Mouse (Mus musculus) spleen, adult 2 months (tissue): ENCODE results near the gene Arhgdig. TPM values are rescaled to one million over a fixed set of nuclear protein-coding genes. Genes with fewer than 3 reads are reported as not detected.
"Not testable (repeated sequence)": the region's sequence is repeated elsewhere in the genome, so short reads cannot be mapped to it uniquely, and the experiment has no call there.

Experiments
- DNase-seq, 2 experiments: peaks; one replicate each; pipeline versions ENCODE4 v3.0.0 to v3.0.0-alpha.2; 2012 to 2021; ENCODE audit warnings: low spot score in 2 of 2, low read depth in 1 of 2
- H3K27ac ChIP-seq: fragments of 200-500 bp; 2 replicates; pipeline ENCODE4 v1.5.1; 2012; ENCODE audit warnings: low read length, inconsistent platforms; ENCODE audit not compliant: insufficient read depth
- H3K27me3 ChIP-seq: fragments of 200-500 bp; 2 replicates; pipeline ENCODE4 v1.6.1; 2012; ENCODE audit warnings: mild to moderate bottlenecking, moderate library complexity, low read length, inconsistent platforms; ENCODE audit not compliant: control insufficient read depth, insufficient read depth
- H3K36me3 ChIP-seq: fragments of 200-500 bp; 2 replicates; pipeline ENCODE4 v1.6.1; 2012; ENCODE audit warnings: mild to moderate bottlenecking, low read length, inconsistent platforms; ENCODE audit not compliant: control insufficient read depth, insufficient read depth
- H3K4me1 ChIP-seq: fragments of 200-500 bp; 2 replicates; pipeline ENCODE4 v1.6.1; 2011; ENCODE audit warnings: inconsistent platforms; ENCODE audit not compliant: control insufficient read depth, insufficient read depth, insufficient read length
- H3K4me3 ChIP-seq: fragments of 200-500 bp; 2 replicates; pipeline ENCODE4 v1.5.1; 2011; ENCODE audit warnings: mild to moderate bottlenecking, inconsistent platforms; ENCODE audit not compliant: insufficient read depth, insufficient read length; ENCODE audit errors: extremely low read depth
- CTCF ChIP-seq: fragments of 200-500 bp; IDR thresholded peaks from 2 replicates; pipeline ENCODE4 v1.5.1; 2011; ENCODE audit warnings: mild to moderate bottlenecking, inconsistent platforms; ENCODE audit not compliant: insufficient read depth, insufficient read length, insufficient replicate concordance; ENCODE audit errors: extremely low read depth
- POLR2A ChIP-seq: fragments of 200-500 bp; IDR thresholded peaks from 2 replicates; pipeline ENCODE4 v1.6.1; 2011; ENCODE audit warnings: low read depth, low read length, inconsistent platforms
- WGBS: fragments of 180-500 bp; shearing (Covaris S2); methylation state at CpG from one replicate; pipeline ENCODE4 v1.1.7; 2018; 5-methylcytosine and 5-hydroxymethylcytosine counted together
- polyA plus RNA-seq: library from polyadenylated mRNA; depleted of rRNA; stranded (reverse); fragments of >200 nt; gene quantifications from 2 replicates; pipeline ENCODE4 v1.2.3, GENCODE M21; 2012

The Arhgdig gene
- polyA plus RNA-seq, 1 experiment = 7.7 TPM

DNA sequence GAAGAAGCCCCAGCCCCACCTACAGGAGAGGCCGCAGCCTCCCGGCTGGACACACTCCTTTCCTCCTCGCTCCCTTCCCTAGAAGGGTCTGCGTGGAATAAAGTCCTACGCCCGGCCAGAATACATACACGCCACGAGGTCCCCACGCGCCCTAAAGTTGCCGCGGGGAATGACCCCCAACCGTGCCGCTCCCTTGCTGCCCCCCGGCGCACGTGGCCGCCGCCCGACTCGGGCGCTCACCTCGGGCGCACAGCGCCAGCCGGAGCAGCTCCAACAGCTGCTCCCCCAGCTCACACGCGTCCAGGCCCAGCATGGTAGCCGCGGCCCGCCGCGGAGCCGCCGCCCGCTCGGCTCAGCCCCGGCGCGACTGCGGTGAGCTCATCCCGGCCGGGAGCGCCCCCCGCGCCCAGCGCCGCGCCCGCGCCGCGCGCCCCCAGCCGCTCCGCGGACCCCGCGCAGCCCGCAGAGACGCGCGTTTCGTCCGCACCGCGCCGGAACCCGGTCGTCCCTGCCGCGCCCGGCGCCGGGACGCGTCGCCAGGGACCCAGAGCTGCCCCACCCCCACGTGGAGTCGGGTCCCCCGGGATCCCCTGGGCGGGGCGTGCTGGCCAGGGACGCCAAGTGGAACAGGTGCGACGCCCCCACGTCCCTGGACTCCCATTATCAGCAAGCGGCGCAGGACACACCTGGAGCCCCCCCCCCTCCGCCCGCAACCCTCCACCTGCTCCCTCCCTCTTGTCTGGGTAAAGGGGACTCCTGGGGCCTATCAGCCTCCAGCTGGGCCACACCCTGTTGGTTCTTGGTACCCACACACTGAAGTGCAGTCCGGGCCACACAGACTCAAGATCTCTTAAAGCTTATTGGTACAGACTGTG lies 6.5 kb downstream of the Arhgdig start:
- Histone ChIP-seq H3K4me1 (peaks cover 4% of the 10 kb centered on the region; the same call in 1 of the 2 replicates), H3K36me3 (peaks cover 3% of the 10 kb centered on the region; the same call in 1 of the 2 replicates), H3K4me3 (peak overlapping the region; percentile 21; the same call in 1 of the 2 replicates), H3K27ac (no peak overlapping the region), H3K27me3 (peaks cover 11% of the 10 kb centered on the region; the same call in 1 of the 2 replicates)
- no peak for DNase-seq
- WGBS = 2% methylated on average over 86 of the region's 92 CpGs
- TF ChIP-seq CTCF = no peak
- TF ChIP-seq POLR2A = no peak

DNA sequence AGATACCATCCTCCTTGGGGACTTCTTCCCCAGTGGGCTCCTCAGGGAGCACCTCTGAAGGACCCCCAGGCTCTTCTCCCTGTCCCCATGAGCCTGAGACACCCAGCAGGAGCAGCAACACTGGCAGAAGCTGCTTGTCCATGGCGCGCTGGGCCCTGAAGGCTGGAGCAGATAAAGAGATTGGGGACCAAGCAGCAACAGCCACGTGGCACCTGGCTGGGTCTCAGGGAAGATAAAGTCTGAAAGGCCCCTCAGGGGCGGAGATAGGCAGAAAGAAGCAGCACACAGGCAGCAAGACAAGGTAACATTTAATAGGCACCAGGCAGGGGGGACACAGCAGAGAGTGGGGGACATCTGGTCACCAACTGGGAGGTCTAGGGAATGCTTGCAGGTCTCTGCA lies 8.7 kb downstream of the Arhgdig start, which contains the start of gene Pdia2:
Gene Pdia2 (minus strand): TSS at position 196 of the 400 bp plus-strand sequence.
- 66% methylated on average over 4 of the region's 4 CpGs for WGBS
- Histone ChIP-seq H3K4me1 (peaks cover 4% of the 10 kb centered on the region; the same call in 1 of the 2 replicates), H3K27me3 (peaks cover 11% of the 10 kb centered on the region; the same call in 1 of the 2 replicates), H3K27ac (no peak within 1 kb of the TSS), H3K4me3 (no peak within 1 kb of the TSS), H3K36me3 (peaks cover 12% of the 10 kb centered on the region)
- TF ChIP-seq CTCF (no peak), POLR2A (no peak)
- DNase-seq = no peak

DNA sequence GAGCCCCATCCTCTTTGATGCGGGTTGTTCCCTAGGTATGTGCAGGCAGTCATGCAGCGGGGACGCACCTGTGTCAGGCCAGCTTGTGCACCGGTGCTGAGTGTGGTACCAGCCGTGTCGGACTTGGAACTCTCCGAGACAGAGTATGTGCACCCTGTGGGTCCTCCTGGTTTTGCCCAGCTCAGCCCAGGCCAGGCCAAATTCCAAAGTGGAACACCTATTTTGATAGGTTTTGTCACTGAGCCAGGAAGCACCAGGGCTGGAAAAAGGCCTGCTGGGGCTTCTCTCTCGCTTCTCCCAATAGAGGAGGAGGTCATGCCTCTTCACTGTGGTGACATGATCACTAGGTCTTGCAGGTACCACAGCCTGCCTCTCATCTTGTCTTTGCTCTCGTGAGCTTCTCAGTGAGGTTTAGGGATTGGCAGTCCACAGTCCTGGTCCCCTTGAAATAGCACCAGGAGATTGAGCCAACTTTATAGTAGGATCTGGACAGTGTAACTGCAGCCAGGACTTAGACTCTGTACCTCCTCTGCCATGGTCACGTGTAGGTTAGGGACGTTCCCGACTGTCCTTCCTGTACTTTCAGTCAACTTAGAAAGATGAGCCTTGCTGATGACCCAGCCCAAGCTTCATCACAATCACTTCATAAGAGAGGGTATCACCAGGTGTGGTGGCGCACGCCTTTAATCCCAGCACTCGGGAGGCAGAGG lies 14.9 kb downstream of the Arhgdig start:
- H3K27me3 ChIP-seq = no peaks in the 10 kb centered on the region
- 97% methylated on average over 15 of the region's 15 CpGs for WGBS
- TF ChIP-seq POLR2A = no peak
- TF ChIP-seq CTCF = no peak
- H3K4me1 ChIP-seq = no peaks in the 10 kb centered on the region
- no peak overlapping the region for H3K4me3 ChIP-seq
- H3K36me3 ChIP-seq = peaks cover 49% of the 10 kb centered on the region
- no peak overlapping the region for H3K27ac ChIP-seq
- DNase-seq = no peak

DNA sequence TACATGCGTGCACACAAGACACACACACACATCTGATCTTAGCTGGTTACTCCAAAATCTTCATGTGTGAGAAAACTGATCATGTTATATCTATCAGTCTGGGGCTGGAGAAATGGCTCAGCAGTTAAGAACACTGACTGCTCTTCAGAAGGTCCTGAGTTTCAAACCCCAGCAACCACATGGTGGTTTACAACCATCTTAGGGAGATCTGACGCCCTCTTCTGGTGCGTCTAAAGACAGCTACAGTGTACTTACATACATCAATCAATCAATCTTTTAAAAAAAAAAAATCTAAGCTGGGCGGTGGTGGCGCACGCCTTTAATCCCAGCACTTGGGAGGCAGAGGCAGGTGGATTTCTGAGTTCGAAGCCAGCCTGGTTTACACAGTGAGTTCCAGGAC lies 16.1 kb downstream of the Arhgdig start:
- WGBS = 88% methylated on average over 7 of the region's 7 CpGs
- H3K36me3 ChIP-seq = peaks cover 52% of the 10 kb centered on the region
- H3K27me3 ChIP-seq = not testable (repeated sequence)

DNA sequence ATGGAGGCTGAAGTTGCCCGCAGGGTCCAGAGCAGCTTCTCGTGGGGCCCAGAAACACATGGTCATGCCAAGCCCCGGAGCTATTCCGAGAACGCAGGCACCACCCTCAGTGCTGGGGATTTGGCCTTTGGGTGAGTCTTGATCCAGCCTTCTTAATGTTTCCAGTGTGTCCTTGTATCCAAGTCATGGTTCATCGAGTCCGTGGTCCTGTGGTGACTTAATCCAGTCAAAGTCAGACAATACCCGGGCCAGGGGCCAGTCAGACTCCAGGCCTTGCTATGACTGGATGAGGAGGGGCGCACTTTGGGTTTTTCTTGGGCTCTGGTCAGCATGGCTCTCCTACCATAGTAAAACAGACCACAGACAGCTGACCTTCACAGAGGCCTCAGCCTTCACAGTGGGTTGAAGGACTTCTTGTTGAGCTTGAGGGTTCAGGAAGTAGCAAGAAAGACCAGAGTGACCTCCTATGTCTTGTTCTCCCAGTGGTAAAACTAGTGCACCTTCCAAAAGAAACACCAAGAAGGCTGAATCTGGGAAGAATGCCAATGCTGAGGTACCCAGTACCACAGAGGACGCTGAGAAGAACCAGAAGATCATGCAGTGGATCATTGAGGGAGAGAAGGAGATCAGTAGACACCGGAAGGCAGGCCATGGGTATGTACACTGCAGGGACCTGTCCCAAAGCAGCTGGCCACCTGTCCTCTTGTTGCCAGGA lies 19.3 kb downstream of the Arhgdig start:
- no peak overlapping the region for H3K27ac ChIP-seq
- no peak for DNase-seq
- WGBS = 89% methylated on average over 11 of the region's 11 CpGs
- no peaks in the 10 kb centered on the region for H3K4me1 ChIP-seq
- no peak overlapping the region for H3K4me3 ChIP-seq
- H3K27me3 ChIP-seq = no peaks in the 10 kb centered on the region
- H3K36me3 ChIP-seq = peaks cover 50% of the 10 kb centered on the region
- TF ChIP-seq CTCF (no peak), POLR2A (no peak)

More for the DNA sequence above, 16.1 kb downstream of the Arhgdig start:
- H3K4me1 ChIP-seq, DNase-seq, H3K4me3 ChIP-seq, H3K27ac ChIP-seq: not testable (repeated sequence)

DNA sequence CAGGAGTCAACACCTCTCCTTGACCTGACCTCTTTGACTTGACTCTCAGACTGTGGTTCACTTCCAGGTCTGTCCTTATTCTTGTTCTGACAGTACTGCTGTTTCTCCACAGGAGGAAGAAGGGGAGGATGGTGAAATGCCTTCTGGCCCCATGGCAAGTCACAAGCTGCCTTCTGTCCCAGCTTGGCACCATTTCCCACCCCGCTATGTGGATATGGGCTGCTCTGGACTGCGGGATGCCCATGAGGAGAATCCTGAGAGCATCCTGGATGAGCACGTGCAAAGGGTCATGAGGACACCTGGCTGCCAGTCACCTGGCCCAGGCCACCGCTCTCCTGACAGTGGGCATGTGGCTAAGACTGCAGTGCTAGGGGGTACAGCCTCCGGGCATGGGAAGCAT lies 20.0 kb downstream of the Arhgdig start:
- 98% methylated on average over 5 of the region's 5 CpGs for WGBS

More for the DNA sequence above, 20.0 kb downstream of the Arhgdig start:
- Histone ChIP-seq H3K27ac (no peak overlapping the region), H3K4me1 (no peaks in the 10 kb centered on the region), H3K36me3 (peaks cover 52% of the 10 kb centered on the region), H3K27me3 (no peaks in the 10 kb centered on the region), H3K4me3 (no peak overlapping the region)
- TF ChIP-seq POLR2A (no peak), CTCF (no peak)
- no peak for DNase-seq
